Mouse (Mus musculus) right cerebral cortex, postnatal 25 days (tissue): ENCODE measurements at regions not wholly inside any gene's neighbourhood (a gene's known extent, or its start where the extent isn't known, plus 50 kb on each side); places are given as distances from the start of the nearest gene placed in this dataset.

Experiments
- DNase-seq: peaks from one replicate; pipeline ENCODE4 v3.0.0; 2022

GRCm38 (mm10) chr1:23629366-23629765, 132.2 kb upstream of the B3gat2 start:
- no peak for DNase-seq

- DNase-seq: no peak
These were observed 116.5 kb upstream of the B3gat2 start for GRCm38 (mm10) chr1:23645093-23645492.

DNA sequence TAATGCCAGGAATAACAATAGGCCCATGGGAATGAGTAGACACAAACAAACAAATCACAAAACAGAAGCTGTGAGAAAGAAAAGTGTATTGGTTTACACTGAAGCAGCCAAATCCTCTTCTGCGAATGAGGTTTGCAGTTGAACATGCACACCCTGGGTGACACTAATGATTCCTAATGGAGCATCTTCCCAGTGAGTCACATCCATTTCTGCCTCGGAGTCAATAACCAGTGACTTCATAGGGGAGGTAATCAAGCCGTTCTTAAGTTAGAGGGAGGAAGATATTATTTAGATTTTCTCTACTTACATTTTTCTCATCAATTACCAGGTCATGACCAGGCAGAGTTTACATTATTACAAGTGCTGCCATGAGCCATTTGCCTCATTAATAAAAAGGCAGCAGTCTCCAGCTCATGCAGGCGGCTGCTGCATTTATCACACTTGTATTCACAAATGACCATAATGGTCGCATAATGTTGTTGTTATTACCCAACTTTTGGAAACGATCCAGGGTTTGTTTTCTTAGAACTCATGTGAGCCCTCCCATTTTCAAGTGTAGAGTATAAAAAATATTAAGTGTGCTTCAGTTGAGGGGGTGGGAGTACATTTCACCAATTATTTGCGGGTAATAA, 112.6 kb upstream of the B3gat2 start:
- no peak for DNase-seq

- no peak for DNase-seq
These were observed 111.7 kb upstream of the B3gat2 start for GRCm38 (mm10) chr1:23649886-23650285.

GRCm38 (mm10) chr1:23653628-23654027, 107.9 kb upstream of the B3gat2 start:
- DNase-seq: no peak

GRCm38 (mm10) chr1:23655768-23656167, 105.8 kb upstream of the B3gat2 start:
- no peak for DNase-seq

DNA sequence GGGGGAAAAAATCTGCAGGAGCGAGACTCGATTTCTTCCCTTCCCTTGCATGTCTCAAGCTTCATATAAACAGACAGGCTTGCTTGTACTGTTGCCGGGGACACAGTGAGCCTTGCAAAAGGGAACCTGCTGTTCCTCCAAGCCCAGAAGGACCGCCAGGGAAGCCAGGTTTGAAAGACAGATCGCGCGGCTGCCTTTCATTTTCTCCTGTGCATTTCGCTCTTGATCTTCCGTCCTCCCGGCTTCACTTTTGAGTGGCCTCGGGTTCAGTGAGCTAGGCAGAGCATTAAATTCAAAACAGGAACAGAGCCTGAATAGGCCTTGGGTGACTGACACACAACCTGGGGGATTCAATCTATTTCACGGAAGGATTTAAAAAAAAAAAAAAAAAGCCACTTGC, 105.3 kb upstream of the B3gat2 start:
- DNase-seq: no peak

DNA sequence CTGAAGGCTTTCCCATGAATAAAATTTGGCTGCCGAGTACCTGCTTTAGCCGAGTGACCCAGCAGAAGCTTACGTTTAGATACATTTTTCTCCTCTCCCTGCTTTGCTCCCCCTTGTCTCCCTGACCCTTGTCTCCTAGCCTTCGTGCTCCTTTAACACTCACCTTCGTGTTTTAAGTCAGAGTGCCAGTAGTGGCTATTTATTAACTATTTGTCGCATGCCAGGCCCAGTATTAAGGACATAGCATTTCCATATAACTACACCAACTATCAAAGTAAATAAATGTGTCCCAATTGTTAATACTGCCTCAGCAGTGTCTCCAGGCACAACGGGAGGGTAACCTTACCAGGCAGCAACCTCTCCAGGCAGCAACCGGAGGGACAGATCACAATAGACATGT, 104.8 kb upstream of the B3gat2 start:
- no peak for DNase-seq

DNA sequence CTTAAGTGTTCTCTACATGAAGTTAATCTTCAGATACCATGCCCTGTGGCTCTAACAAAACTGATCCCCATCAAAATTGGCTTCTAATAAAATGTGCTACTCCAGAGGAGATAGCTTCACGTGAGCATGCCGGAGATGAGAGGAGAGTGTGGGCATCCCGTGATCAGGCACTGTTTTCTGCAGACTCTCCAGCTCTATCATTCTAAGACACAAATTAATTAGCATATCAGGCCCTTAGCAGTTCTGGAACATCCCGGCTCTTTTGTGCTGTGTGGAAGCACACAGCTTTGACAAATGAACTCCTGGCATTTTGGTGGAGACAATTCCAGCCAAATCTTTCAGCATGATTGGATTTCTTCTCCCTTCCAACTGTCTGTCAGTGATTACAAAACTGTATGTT, 91.0 kb upstream of the B3gat2 start:
- no peak for DNase-seq

- no peak for DNase-seq
These were observed 87.2 kb upstream of the B3gat2 start for GRCm38 (mm10) chr1:23674357-23674756.

DNA sequence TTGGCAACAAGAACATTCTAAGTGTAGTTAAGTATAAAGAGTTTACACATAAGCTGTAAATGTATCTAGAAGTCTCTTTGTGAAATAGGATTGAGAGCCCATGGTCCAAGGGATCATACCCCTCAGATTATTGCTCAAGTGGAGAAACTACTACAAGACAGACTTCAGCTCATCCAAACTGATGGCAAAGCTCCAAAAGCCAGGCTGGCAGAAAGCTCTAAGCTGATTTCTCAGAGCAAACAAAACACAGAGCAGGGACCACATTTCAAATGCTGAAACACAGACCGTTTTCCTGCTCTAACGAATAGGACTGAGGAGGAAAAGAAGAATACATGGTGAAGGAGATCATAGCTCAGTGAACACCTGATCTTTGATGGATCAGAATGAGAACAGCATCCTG, 85.3 kb upstream of the B3gat2 start:
- DNase-seq: no peak

DNA sequence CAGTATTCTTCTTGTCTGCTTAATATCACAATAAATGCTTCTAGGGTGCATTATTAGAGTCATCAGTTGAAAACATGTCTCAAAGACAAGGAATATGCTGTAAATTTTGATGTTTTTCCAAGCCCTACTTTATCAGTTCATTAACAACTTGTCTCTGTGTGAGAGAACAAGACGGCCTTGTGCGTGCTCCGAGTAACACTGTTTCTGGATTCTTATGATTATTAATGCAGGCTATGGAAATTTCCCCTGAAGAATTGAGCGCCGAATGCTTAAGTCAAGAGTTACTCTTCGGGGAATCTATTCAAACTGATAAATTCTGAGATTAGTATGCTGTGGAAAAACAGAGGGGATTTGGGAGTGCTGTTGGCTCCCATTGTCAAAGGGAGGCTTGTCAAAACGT, 72.2 kb upstream of the B3gat2 start:
- no peak for DNase-seq

DNA sequence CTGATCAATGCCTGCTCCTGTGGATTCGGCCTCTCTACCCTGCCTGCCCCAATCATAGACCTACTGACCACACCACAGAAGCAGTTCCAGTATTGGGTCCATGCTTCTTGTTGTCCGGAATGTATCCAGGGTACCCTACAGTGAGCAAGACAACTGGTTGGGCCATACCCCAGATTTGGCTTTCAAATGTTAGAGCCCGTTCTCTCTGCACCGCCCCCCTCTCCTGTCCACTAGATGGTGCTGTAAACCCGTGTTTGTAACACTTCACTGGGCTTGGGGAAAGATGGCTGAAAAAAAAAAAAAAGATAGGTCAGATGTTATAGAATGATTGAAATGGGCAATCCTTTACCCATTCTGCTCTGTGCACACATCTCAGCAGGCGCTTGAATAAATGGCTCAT, 56.1 kb upstream of the B3gat2 start:
- peak; percentile 52 for DNase-seq

DNA sequence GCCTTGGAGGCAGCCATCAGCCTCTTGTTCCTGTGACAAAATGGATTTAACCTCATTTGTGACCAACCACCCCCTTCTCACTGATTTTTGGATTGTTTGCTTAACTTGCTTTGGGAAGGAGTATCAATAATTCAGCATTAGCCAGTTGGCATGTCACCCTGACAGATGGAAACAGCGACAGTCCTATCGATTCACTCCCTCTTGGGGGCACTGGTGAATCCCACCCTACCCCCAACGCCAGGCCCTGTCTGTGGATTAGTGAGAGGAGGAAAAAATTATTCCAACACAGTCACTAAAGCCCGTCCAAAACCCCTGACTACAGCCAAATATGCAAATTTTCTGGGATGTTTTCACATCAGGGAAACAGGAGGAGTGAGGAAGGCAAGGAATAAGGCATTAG, 55.1 kb upstream of the B3gat2 start:
- no peak for DNase-seq
